Mouse (Mus musculus): ENCODE results near the gene Usp46. TPM values are rescaled to one million over a fixed set of nuclear protein-coding genes. Genes with fewer than 3 reads are reported as not detected.

Usp46 gene
- polyA plus RNA-seq, 1 experiment from 2014 or later, result 32.7 TPM

DNA sequence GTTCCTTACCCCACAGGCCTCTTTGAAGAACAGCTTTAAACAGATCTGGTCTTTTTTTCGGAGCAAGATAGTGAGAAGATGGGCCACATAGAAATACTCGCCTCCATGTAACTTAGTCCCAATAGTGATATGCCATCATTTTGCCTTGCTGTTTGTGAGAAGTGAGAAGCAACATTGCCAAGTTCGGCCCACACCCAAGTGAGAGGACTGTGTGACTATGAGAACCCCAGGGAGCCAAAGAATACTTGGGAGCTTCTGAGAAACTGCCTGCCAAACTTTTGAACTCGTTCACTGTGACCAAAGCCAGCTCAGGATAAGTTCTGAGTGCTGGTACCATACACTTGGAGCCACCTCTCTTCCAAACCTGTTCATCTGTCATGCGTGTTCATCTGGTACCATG lies 110.1 kb downstream of the Usp46 start:
- H3K36me3 ChIP-seq (replicated peaks), result no peaks in the 10 kb centered on the region
- H3K27me3 ChIP-seq (replicated peaks), result no peaks in the 10 kb centered on the region
- ATAC-seq (replicated peaks), result no peak
- no peak overlapping the region for H3K4me2 ChIP-seq
- no peaks in the 10 kb centered on the region for H3K4me1 ChIP-seq
- no peak overlapping the region for H3K9ac ChIP-seq
- no peak overlapping the region for H3K27ac ChIP-seq
- H3K4me3 ChIP-seq, result no peak overlapping the region
- H3K9me3 ChIP-seq, result no peaks in the 10 kb centered on the region
- 92% methylated on average over 5 of the region's 5 CpGs for WGBS

DNA sequence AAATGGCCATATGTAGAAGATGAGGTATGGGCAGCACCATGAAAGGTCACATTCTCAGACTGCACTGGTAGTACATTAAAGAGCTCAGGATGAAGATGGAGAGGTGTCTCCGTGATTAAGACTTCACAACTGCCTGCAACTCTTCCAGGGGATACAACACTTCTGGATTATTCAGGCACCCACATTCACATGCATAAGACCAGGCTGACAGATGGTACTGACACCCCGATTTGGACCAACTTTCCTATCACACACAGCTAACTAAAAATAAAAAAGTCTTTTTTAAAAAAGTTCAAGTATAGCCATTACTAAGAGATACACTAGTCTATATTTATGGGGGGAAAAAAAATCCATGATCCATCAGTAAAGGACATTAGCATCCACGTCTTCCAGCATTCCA lies 112.5 kb downstream of the Usp46 start:
- Histone ChIP-seq H3K9me3 (no peaks in the 10 kb centered on the region), H3K9ac (no peak overlapping the region), H3K36me3 (replicated peaks) (no peaks in the 10 kb centered on the region), H3K27ac (no peak overlapping the region), H3K27me3 (replicated peaks) (no peaks in the 10 kb centered on the region), H3K4me1 (peaks cover 7% of the 10 kb centered on the region; the same call in 1 of the 2 replicates), H3K4me2 (no peak overlapping the region), H3K4me3 (no peak overlapping the region)
- 89% methylated on average over 3 of the region's 3 CpGs for WGBS
- ATAC-seq (replicated peaks), result no peak

DNA sequence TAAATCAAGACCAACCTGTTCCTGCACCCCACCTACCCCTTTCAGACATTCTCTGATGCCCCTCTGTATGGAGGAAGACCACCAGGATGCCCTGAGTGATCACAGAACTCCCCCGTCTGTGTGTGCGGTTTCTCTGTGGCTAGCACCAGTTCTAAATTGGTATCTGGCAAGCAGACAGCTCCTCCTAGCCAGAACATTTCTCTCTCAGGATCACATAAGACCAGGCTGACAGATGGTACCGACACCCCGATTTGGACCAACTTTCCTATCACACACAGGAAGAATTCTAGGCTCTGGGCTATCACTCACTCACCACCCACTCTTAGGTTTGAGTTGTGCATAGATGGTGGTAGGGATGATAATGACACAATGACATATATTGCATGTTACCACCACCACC lies 113.2 kb downstream of the Usp46 start:
- Histone ChIP-seq H3K9ac (no peak overlapping the region), H3K4me3 (no peak overlapping the region), H3K9me3 (no peaks in the 10 kb centered on the region), H3K4me2 (no peak overlapping the region), H3K27ac (no peak overlapping the region), H3K4me1 (peaks cover 7% of the 10 kb centered on the region; the same call in 1 of the 2 replicates), H3K27me3 (replicated peaks) (no peaks in the 10 kb centered on the region), H3K36me3 (replicated peaks) (no peaks in the 10 kb centered on the region)
- WGBS, result 95% methylated on average over 4 of the region's 4 CpGs
- no peak for ATAC-seq (replicated peaks)

DNA sequence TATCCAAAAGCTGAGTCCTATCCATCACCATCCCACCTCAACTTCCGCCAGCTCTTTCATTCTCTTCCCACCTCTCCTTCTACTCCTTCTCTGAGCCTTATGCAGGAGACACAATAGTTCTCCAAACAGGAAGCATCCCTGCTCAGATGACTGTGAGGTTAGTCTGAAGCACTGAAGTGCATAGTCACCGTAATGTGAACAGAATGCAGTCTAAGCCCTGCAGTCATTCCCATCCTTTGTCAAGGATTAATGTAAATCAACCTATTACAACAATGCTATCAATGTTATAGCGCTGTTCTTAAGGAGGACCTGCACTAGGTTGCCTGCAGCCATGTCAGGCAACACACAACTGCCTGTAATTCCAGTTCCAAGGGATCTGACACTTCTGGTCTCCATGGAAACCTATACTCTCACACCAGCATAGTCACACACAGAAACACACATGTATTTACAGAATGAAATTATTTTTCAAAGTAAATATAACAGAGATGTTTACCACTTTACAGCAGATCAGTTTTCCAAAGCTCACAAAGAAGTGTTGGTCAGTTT lies 115.1 kb downstream of the Usp46 start:
- Histone ChIP-seq H3K27ac (no peak overlapping the region), H3K4me1 (peaks cover 7% of the 10 kb centered on the region; the same call in 1 of the 2 replicates), H3K9me3 (no peaks in the 10 kb centered on the region), H3K4me3 (no peak overlapping the region), H3K27me3 (replicated peaks) (no peaks in the 10 kb centered on the region), H3K4me2 (no peak overlapping the region), H3K9ac (no peak overlapping the region), H3K36me3 (replicated peaks) (no peaks in the 10 kb centered on the region)
- WGBS, result 88% methylated on average over 3 of the region's 3 CpGs
- 0 out of 2 replicates have a peak, but pooled peaks have one; percentile 54 for ATAC-seq (replicated peaks)

DNA sequence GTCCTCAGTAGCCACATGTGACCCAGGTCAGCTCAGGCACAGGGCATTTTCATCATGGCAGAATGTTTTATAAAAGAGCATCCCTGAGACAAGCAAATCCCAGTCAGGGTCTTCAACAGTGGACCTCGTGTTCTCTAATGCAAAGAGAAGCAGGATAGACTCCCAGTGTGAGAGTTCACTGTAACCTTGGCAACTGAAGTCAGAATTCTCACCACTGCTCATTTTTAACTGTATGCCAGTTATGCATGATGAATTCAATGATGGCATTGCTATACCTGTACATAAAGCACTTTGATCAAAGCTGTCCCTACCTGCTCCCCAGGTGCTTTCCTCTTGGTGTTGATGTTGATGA lies 116.6 kb downstream of the Usp46 start:
- Histone ChIP-seq H3K9me3 (no peaks in the 10 kb centered on the region), H3K4me3 (no peak overlapping the region), H3K36me3 (replicated peaks) (no peaks in the 10 kb centered on the region), H3K9ac (no peak overlapping the region), H3K4me1 (peaks cover 7% of the 10 kb centered on the region; the same call in 1 of the 2 replicates), H3K27ac (no peak overlapping the region), H3K27me3 (replicated peaks) (no peaks in the 10 kb centered on the region), H3K4me2 (no peak overlapping the region)
- 0 out of 2 replicates have a peak, but pooled peaks have one; percentile 42 for ATAC-seq (replicated peaks)
- 29% methylated on average over 1 of the region's 1 CpGs for WGBS

DNA sequence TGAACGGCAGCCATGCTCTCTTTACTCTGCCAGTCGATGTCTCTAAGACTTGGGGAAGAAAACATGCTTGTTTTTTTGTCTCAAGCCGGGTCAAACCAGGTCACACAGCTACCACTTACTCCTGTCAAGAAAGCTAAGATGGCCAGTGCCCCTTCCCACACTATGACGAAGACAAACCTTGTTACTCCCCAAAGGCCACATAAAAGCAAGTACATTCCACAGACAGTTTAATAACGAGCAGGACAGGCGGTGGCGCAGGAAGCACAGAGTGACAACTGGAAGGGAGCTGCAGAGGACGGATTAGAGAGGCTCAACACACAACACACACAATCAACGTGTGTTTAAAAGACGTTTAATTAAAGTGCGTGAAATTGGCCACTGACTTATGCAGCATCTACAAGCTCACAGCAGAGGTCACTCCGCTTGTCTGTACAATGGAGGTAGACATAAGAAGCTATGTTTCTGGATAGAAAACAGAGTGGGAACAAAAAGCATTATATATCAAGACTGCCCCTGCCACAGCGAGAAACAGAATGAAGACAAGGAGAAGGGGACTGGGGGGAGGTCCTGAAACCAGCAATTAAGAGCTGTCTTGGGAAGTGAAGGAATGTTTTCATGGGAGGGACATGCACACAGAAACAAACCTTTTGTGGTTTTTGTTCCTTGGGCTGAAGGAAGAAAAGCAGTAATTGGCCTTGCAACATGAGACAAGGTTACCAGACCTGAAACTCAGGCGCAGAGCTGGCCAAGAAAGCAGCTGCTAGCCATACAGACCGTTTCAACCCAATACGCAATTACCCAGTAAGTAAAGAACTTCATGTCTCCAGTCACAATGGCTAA lies 117.2 kb downstream of the Usp46 start:
- ATAC-seq (replicated peaks), result peak; percentile 45; the same call in 1 of the 2 replicates
- Histone ChIP-seq H3K4me2 (no peak overlapping the region), H3K4me3 (no peak overlapping the region), H3K4me1 (peaks cover 7% of the 10 kb centered on the region; the same call in 1 of the 2 replicates), H3K9ac (no peak overlapping the region), H3K9me3 (no peaks in the 10 kb centered on the region), H3K27ac (no peak overlapping the region), H3K27me3 (replicated peaks) (no peaks in the 10 kb centered on the region), H3K36me3 (replicated peaks) (no peaks in the 10 kb centered on the region)
- 25% methylated on average over 16 of the region's 16 CpGs for WGBS

Other genes starting within 250 kb of the Usp46 start
- gene Rasl11b, start 126.9 kb upstream of the Usp46 start, polyA plus RNA-seq (2015; fragmentation: Nextera tagmentation; extraction: Ambion mirVana), result 11.4 and 12.9 TPM in 2 replicates